Mouse (Mus musculus) forebrain, postnatal 0 days (tissue): Measurements from ENCODE around the gene Ash1l. TPM values are rescaled to one million over a fixed set of nuclear protein-coding genes. Genes with fewer than 3 reads are reported as not detected.
"Not testable (repeated sequence)": the region's sequence is repeated elsewhere in the genome, so short reads cannot be mapped to it uniquely, and the experiment has no call there.

ENCODE experiments used
- ATAC-seq: fragments of 200-750 bp; cut with Nextera tagmentation; 2 replicates; pipeline ENCODE4 v1.8.0; 2017; ENCODE audit warnings: mild to moderate bottlenecking, moderate library complexity
- DNase-seq: peaks from one replicate; pipeline ENCODE4 v3.0.0-alpha.2; 2015
- H3K27ac ChIP-seq: fragments of 300-500 bp; sonication (generic); 2 replicates; pipeline ENCODE4 v1.5.1; 2014; ENCODE audit warnings: low read depth, mild to moderate bottlenecking, antibody characterized with exemption, low read length, moderate library complexity, mixed read lengths
- H3K27me3 ChIP-seq: fragments of 300-500 bp; sonication (generic); 2 replicates; pipeline ENCODE4 v1.6.1; 2014; ENCODE audit warnings: mild to moderate bottlenecking, low read length, mixed read lengths; ENCODE audit not compliant: insufficient read depth
- H3K36me3 ChIP-seq: fragments of 300-500 bp; sonication (generic); 2 replicates; pipeline ENCODE4 v1.6.1; 2014; ENCODE audit warnings: mild to moderate bottlenecking, moderate library complexity; ENCODE audit not compliant: insufficient read depth
- H3K4me1 ChIP-seq: fragments of 300-500 bp; sonication (generic); 2 replicates; pipeline ENCODE4 v1.6.1; 2014; ENCODE audit warnings: antibody characterized with exemption; ENCODE audit not compliant: insufficient read depth
- H3K4me2 ChIP-seq: fragments of 300-500 bp; sonication (generic); 2 replicates; pipeline ENCODE4 v1.6.1; 2014; ENCODE audit warnings: low read depth, mild to moderate bottlenecking, moderate library complexity
- H3K4me3 ChIP-seq: fragments of 300-500 bp; sonication (generic); 2 replicates; pipeline ENCODE4 v1.5.1; 2014; ENCODE audit warnings: low read depth, low read length, mixed read lengths
- H3K9ac ChIP-seq: fragments of 300-500 bp; sonication (generic); 2 replicates; pipeline ENCODE4 v1.6.1; 2014; ENCODE audit warnings: mild to moderate bottlenecking
- H3K9me3 ChIP-seq: fragments of 300-500 bp; sonication (generic); 2 replicates; pipeline ENCODE4 v1.6.1; 2016; ENCODE audit warnings: low read length
- CTCF ChIP-seq: sonication (generic); IDR thresholded peaks from 2 replicates; pipeline ENCODE4 v1.5.1; 2016; ENCODE audit warnings: antibody characterized with exemption, control low read depth, low read depth
- WGBS: fragments of 180-500 bp; shearing (Covaris S2); extraction: QIAGEN DNeasy Blood & Tissue Kit; methylation state at CpG from one replicate; pipeline ENCODE4 v1.1.7; 2014; 5-methylcytosine and 5-hydroxymethylcytosine counted together
- polyA plus RNA-seq: library from polyadenylated mRNA; unstranded; fragments of >200 nt; fragmentation: Nextera tagmentation; extraction: Ambion mirVana; gene quantifications from 2 replicates; pipeline ENCODE4 v1.2.1, GENCODE M21; 2015
- total RNA-seq: library from RNA; depleted of rRNA; stranded (reverse); fragments of >200 nt; gene quantifications from 2 replicates; pipeline ENCODE4 v1.2.3, GENCODE M21; 2014

Gene Ash1l
- total and polyA plus RNA-seq, 2 experiments from 2014 or later: 12.8 to 28.9 TPM

DNA sequence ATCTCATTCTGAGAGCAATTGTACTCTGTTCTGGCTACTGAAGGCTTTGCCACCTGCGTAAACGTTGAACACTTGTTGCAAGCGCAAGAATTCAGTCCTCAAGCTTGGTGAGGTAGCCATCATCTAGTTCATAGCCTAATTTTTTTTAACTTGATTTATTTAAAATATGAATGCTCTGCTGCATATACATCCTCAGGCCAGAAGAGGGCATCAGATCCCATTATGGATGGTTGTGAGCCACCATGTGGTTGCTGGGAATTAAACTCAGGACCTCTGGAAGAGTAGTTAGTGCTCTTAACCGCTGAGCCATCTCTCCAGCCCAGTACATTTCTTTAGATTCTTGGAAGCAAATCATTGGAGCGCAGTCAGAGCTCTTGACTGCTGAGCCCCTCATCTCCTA lies 80.5 kb downstream of the Ash1l start:
- not testable (repeated sequence) for H3K4me2 ChIP-seq, H3K4me1 ChIP-seq, DNase-seq, H3K9ac ChIP-seq, H3K27ac ChIP-seq, H3K9me3 ChIP-seq, H3K4me3 ChIP-seq, ATAC-seq, H3K27me3 ChIP-seq
- peaks cover 55% of the 10 kb centered on the region for H3K36me3 ChIP-seq
- peak; percentile 47 for TF ChIP-seq CTCF
- WGBS: 93% methylated on average over 5 of the region's 5 CpGs

DNA sequence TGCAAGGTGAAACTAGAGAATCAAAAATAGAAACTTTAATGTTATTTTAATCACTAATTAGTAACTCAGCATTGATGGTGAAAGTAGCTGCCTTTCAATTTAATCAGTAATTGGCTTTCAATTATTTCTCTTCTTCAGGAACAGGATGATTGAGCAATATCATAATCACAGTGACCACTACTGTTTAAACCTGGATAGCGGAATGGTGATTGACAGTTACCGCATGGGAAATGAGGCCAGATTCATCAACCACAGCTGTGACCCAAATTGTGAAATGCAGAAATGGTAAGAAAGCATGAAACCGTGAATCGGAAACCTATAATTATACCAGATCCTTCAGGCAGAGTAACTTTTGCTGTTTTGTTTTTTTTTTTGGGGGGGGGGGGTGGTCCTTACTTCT lies 92.9 kb downstream of the Ash1l start:
- H3K27ac ChIP-seq: no peak overlapping the region
- H3K4me2 ChIP-seq: no peak overlapping the region
- H3K9me3 ChIP-seq: no peaks in the 10 kb centered on the region
- WGBS: 71% methylated on average over 4 of the region's 4 CpGs
- no peak overlapping the region for H3K9ac ChIP-seq
- DNase-seq (no peak), ATAC-seq (no peak)
- no peak for TF ChIP-seq CTCF
- no peak overlapping the region for H3K4me3 ChIP-seq
- H3K27me3 ChIP-seq: no peaks in the 10 kb centered on the region
- H3K36me3 ChIP-seq: peaks cover 66% of the 10 kb centered on the region
- H3K4me1 ChIP-seq: no peaks in the 10 kb centered on the region

DNA sequence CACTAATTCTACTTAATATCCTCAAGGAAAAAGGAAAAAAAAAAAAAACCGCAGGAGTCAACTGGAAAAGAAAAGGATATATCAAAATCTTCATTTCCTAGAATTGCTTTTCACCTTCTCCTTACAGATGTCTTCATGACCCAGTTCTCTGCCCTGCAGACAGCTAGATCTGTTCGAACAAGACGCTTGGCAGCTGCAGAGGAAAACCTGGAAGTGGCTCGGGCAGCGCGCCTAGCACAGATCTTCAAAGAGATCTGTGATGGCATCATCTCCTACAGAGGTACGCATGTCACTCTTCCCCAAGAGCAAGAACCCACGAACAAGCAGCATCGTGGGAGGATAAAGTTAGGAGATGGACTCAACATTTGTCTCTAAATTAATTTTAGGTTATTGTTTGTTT lies 107.9 kb downstream of the Ash1l start:
- H3K27ac ChIP-seq: no peak overlapping the region
- H3K9ac ChIP-seq: no peak overlapping the region
- H3K9me3 ChIP-seq: no peaks in the 10 kb centered on the region
- peaks cover 74% of the 10 kb centered on the region for H3K36me3 ChIP-seq
- no peaks in the 10 kb centered on the region for H3K4me1 ChIP-seq
- 93% methylated on average over 9 of the region's 9 CpGs for WGBS
- no peak overlapping the region for H3K4me3 ChIP-seq
- no peak for DNase-seq
- no peaks in the 10 kb centered on the region for H3K27me3 ChIP-seq
- H3K4me2 ChIP-seq: no peak overlapping the region
- no peak for TF ChIP-seq CTCF
- no peak for ATAC-seq

DNA sequence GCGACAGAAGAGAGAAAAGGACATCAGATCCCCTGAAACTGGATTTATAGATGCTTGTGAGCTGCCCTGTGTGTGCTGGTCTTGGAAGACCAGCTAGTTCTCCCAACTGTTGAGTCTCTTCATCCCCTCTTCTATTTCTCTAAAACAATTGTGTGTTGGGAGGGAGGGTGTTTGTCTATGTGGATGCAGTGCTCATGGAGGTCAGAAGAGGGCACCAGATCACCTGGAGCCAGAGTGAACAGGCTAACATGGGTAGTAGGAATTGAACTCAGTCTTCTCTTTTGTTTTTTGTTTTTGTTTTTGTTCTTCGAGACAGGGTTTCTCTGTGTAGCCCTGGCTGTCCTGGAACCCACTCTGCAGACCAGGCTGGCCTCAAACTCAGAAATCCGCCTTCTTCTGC lies 108.4 kb downstream of the Ash1l start:
- H3K27me3 ChIP-seq: no peaks in the 10 kb centered on the region
- no peak overlapping the region for H3K27ac ChIP-seq
- TF ChIP-seq CTCF: peak; percentile 55
- H3K9me3 ChIP-seq: no peaks in the 10 kb centered on the region
- H3K36me3 ChIP-seq: peaks cover 75% of the 10 kb centered on the region
- WGBS: 68% methylated on average over 3 of the region's 3 CpGs
- H3K4me3 ChIP-seq: no peak overlapping the region
- H3K4me2 ChIP-seq: no peak overlapping the region
- ATAC-seq (no peak), DNase-seq (peak; percentile 18)
- no peak overlapping the region for H3K9ac ChIP-seq
- no peaks in the 10 kb centered on the region for H3K4me1 ChIP-seq

DNA sequence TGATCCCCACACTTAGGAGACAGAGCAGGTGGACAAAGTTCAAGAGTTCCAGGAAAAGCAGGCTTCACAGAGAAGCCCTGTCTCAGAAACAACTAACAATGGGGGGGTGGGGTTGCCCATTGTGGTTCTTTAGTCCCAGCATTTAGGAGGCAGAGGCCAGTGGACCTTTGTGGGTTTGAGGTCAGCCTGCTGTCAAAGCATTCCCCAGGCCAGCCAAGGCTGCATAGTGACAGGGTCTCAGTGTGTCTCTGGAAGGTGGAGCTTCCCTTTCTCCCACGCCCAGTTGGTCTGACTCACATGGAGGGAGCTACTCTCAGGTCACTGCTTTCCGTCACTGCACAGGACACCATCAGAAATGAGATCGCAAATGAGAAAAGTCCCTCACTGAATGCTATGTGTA lies 111.3 kb downstream of the Ash1l start:
- 70% methylated on average over 3 of the region's 3 CpGs for WGBS
- peaks cover 73% of the 10 kb centered on the region for H3K36me3 ChIP-seq
- no peak for ATAC-seq
- H3K4me3 ChIP-seq: no peak overlapping the region
- TF ChIP-seq CTCF: no peak
- no peaks in the 10 kb centered on the region for H3K9me3 ChIP-seq
- H3K9ac ChIP-seq: no peak overlapping the region
- no peaks in the 10 kb centered on the region for H3K4me1 ChIP-seq
- H3K27me3 ChIP-seq: no peaks in the 10 kb centered on the region
- no peak overlapping the region for H3K27ac ChIP-seq
- DNase-seq: no peak
- H3K4me2 ChIP-seq: no peak overlapping the region

DNA sequence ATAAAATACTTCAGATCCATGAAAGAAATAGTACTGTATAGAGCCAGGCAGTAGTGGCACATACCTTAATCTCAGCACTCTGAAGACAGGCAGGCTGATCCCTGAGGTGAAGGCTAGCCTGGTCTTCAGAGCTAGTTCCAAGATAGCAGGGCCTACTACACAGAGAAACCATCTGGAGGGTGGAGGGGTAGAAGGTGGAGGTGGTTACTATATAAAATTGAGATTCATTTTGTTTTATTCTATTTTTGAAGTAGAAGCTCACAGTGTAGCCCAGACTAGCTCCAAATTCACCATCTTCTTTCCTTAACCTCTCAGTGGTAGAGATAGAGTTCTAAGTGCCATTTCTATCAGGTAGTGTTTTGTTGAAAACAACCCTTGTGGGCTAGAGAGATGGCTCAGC lies 116.8 kb downstream of the Ash1l start:
- H3K4me3 ChIP-seq: no peak overlapping the region
- H3K9me3 ChIP-seq: no peaks in the 10 kb centered on the region
- no peak for ATAC-seq
- no peak overlapping the region for H3K9ac ChIP-seq
- H3K27ac ChIP-seq: no peak overlapping the region
- no peak for DNase-seq
- H3K36me3 ChIP-seq: peaks cover 82% of the 10 kb centered on the region
- TF ChIP-seq CTCF: no peak
- H3K4me1 ChIP-seq: no peaks in the 10 kb centered on the region
- no peak overlapping the region for H3K4me2 ChIP-seq
- no peaks in the 10 kb centered on the region for H3K27me3 ChIP-seq

DNA sequence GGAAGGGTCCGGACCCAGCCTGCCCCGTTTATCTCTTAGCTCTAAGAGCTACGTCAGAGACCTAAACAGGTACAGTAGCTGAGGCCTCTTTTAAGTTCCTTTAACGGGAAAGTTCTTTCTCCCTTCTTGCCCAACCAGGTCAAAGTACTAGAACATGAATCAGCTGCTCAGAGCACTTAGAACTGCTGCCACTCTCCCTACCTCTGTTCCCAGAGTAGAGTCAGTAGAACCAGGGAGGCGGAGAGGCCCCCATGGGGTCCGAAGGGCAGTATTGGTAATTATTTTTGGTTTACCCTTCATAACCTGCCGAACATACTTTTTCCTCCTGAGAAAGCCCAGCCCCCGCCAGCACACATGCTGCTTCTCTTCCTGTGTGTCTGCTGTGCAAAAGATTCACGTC lies 127.0 kb downstream of the Ash1l start:
- H3K4me1 ChIP-seq: no peaks in the 10 kb centered on the region
- H3K4me3 ChIP-seq: no peak overlapping the region
- no peak overlapping the region for H3K27ac ChIP-seq
- H3K9me3 ChIP-seq: no peaks in the 10 kb centered on the region
- no peak for DNase-seq
- H3K4me2 ChIP-seq: no peak overlapping the region
- H3K27me3 ChIP-seq: no peaks in the 10 kb centered on the region
- 91% methylated on average over 9 of the region's 9 CpGs for WGBS
- no peak for ATAC-seq
- H3K36me3 ChIP-seq: peaks cover 60% of the 10 kb centered on the region
- H3K9ac ChIP-seq: no peak overlapping the region
- TF ChIP-seq CTCF: no peak

DNA sequence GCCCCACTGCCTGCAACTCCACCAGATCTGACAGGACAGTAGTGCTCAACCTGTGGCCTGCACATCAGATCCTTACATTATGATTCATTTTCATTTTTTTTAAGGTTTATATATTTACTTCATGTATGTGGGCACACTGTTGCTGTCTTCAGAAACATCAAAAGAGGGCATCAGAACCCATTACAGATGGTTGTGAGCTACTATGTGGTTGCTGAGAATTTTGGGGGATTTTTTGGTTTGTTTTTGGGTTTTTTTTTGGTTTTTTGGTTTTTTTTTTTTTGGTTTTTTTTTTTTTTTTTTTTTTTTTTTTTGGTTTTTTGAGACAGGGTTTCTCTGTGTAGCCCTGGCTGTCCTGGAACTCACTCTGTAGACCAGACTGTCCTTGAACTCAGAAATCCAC lies 131.9 kb downstream of the Ash1l start:
- not testable (repeated sequence) for H3K4me3 ChIP-seq, H3K9ac ChIP-seq, H3K9me3 ChIP-seq, H3K4me1 ChIP-seq, DNase-seq, H3K4me2 ChIP-seq, ATAC-seq, H3K27ac ChIP-seq, H3K27me3 ChIP-seq
- H3K36me3 ChIP-seq: peaks cover 45% of the 10 kb centered on the region
